Mouse (Mus musculus): ENCODE results near the gene Dsn1. TPM values are rescaled to one million over a fixed set of nuclear protein-coding genes. Genes with fewer than 3 reads are reported as not detected.

Gene Dsn1
- total and polyA plus RNA-seq, 2 experiments from 2014 or later, result 13.8 to 47.4 TPM

- Histone ChIP-seq H3K9me3 (replicated peaks; ENCODE audit: control insufficient read depth, low read length) (no peaks in the 10 kb centered on the region), H3K9ac (replicated peaks; ENCODE audit: low read depth, low read length) (no peak overlapping the region), H3K27me3 (ENCODE audit: control insufficient read depth, insufficient read depth, low read length) (no peaks in the 10 kb centered on the region), H3K4me1 (ENCODE audit: control insufficient read depth, insufficient read depth) (no peaks in the 10 kb centered on the region), H3K36me3 (replicated peaks; ENCODE audit: control insufficient read depth, insufficient read depth, low read length) (peaks cover 84% of the 10 kb centered on the region), H3K4me3 (ENCODE audit: low read depth, low read length) (no peak overlapping the region), H3K27ac (ENCODE audit: low read depth) (no peak overlapping the region), H3K4me2 (ENCODE audit: low read depth, low read length) (no peak overlapping the region)
- DNase-seq (ENCODE audit: low spot score) (no peak), ATAC-seq (ENCODE audit: insufficient read depth, low read depth) (no peak)
- TF ChIP-seq CTCF (IDR thresholded peaks at IDR 0.05; ENCODE audit: low read depth), result no peak
- no peak for TF ChIP-seq EP300 (IDR thresholded peaks at IDR 0.05; ENCODE audit: low read depth)
- 81% methylated on average over 8 of the region's 8 CpGs for WGBS
These were observed 29.4 kb upstream of the Dsn1 start for GRCm38 (mm10) chr2:157036400-157036799.

- no peaks in the 10 kb centered on the region for H3K9me3 ChIP-seq (replicated peaks; ENCODE audit: control insufficient read depth, low read length)
- no peak overlapping the region for H3K9ac ChIP-seq (replicated peaks; ENCODE audit: low read depth, low read length)
- H3K27ac ChIP-seq (ENCODE audit: low read depth), result no peak overlapping the region
- no peak overlapping the region for H3K4me3 ChIP-seq (ENCODE audit: low read depth, low read length)
- DNase-seq (ENCODE audit: low spot score) (no peak), ATAC-seq (ENCODE audit: insufficient read depth, low read depth) (no peak)
- WGBS, result 87% methylated on average over 7 of the region's 7 CpGs
- no peaks in the 10 kb centered on the region for H3K27me3 ChIP-seq (ENCODE audit: control insufficient read depth, insufficient read depth, low read length)
- H3K4me2 ChIP-seq (ENCODE audit: low read depth, low read length), result no peak overlapping the region
- no peak for TF ChIP-seq EP300 (IDR thresholded peaks at IDR 0.05; ENCODE audit: low read depth)
- TF ChIP-seq CTCF (IDR thresholded peaks at IDR 0.05; ENCODE audit: low read depth), result no peak
- H3K36me3 ChIP-seq (replicated peaks; ENCODE audit: control insufficient read depth, insufficient read depth, low read length), result peaks cover 82% of the 10 kb centered on the region
- no peaks in the 10 kb centered on the region for H3K4me1 ChIP-seq (ENCODE audit: control insufficient read depth, insufficient read depth)
These were observed 28.4 kb upstream of the Dsn1 start for GRCm38 (mm10) chr2:157035371-157035770.

DNA sequence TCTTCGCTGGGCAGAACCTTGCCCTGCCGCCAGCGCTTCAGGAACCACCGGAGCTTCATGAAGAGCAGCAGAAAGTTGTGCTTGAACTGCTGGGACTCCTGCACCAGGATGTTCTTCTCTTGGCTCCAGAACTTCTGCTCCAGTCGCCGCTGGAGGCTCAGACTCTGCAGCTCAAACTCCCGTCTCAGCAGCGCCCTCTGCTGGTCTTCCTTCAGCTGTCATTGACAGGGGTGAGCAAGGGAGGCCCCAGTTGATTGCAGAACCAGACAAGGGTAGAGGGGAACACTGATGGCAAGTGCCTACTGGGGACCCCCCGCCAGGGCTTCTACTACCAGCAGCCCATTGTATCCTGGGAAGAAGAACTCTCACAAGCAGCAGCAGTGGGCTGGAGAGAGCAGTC, 23.9 kb upstream of the Dsn1 start:
- Histone ChIP-seq H3K9ac (replicated peaks; ENCODE audit: low read depth, low read length) (no peak overlapping the region), H3K4me1 (ENCODE audit: control insufficient read depth, insufficient read depth) (no peaks in the 10 kb centered on the region), H3K36me3 (replicated peaks; ENCODE audit: control insufficient read depth, insufficient read depth, low read length) (peaks cover 86% of the 10 kb centered on the region), H3K4me2 (ENCODE audit: low read depth, low read length) (no peak overlapping the region), H3K27me3 (ENCODE audit: control insufficient read depth, insufficient read depth, low read length) (no peaks in the 10 kb centered on the region), H3K4me3 (ENCODE audit: low read depth, low read length) (no peak overlapping the region), H3K9me3 (replicated peaks; ENCODE audit: control insufficient read depth, low read length) (no peaks in the 10 kb centered on the region), H3K27ac (ENCODE audit: low read depth) (no peak overlapping the region)
- DNase-seq (ENCODE audit: low spot score), result peak; percentile 78
- WGBS, result 43% methylated on average over 9 of the region's 9 CpGs
- TF ChIP-seq CTCF (IDR thresholded peaks at IDR 0.05; ENCODE audit: low read depth) (peak; percentile 87), EP300 (IDR thresholded peaks at IDR 0.05; ENCODE audit: low read depth) (no peak)
- ATAC-seq (ENCODE audit: insufficient read depth, low read depth), result peak; percentile 59

DNA sequence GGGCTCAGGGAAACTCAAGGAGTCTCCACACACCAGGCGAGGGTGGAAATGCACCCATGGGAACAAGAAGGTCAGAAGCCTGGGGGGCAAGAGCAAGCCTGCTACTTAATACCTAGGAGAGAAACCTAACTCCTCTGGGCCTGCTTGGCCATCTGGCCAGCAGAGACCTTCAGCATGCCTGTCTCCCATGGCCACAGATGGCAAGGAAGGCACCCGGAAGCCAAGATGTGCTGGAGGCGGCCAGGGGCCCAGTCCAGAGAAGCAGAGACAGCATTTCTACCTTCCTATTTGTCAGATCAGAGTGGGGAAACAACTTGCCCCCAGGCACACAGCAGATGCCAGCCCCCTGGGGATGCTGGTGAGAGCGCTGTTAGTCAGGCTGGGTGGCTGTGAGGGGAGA, 21.3 kb upstream of the Dsn1 start:
- no peak for ATAC-seq (ENCODE audit: insufficient read depth, low read depth)
- H3K36me3 ChIP-seq (replicated peaks; ENCODE audit: control insufficient read depth, insufficient read depth, low read length), result peaks cover 92% of the 10 kb centered on the region
- H3K9ac ChIP-seq (replicated peaks; ENCODE audit: low read depth, low read length), result no peak overlapping the region
- H3K27me3 ChIP-seq (ENCODE audit: control insufficient read depth, insufficient read depth, low read length), result no peaks in the 10 kb centered on the region
- no peak overlapping the region for H3K4me2 ChIP-seq (ENCODE audit: low read depth, low read length)
- no peak for DNase-seq (ENCODE audit: low spot score)
- no peak overlapping the region for H3K4me3 ChIP-seq (ENCODE audit: low read depth, low read length)
- 95% methylated on average over 4 of the region's 4 CpGs for WGBS
- no peak for TF ChIP-seq EP300 (IDR thresholded peaks at IDR 0.05; ENCODE audit: low read depth)
- TF ChIP-seq CTCF (IDR thresholded peaks at IDR 0.05; ENCODE audit: low read depth), result no peak
- H3K9me3 ChIP-seq (replicated peaks; ENCODE audit: control insufficient read depth, low read length), result no peaks in the 10 kb centered on the region
- no peak overlapping the region for H3K27ac ChIP-seq (ENCODE audit: low read depth)
- H3K4me1 ChIP-seq (ENCODE audit: control insufficient read depth, insufficient read depth), result no peaks in the 10 kb centered on the region

- Histone ChIP-seq H3K9ac (replicated peaks; ENCODE audit: low read depth, low read length) (no peak overlapping the region), H3K36me3 (replicated peaks; ENCODE audit: control insufficient read depth, insufficient read depth, low read length) (peaks cover 92% of the 10 kb centered on the region), H3K27ac (ENCODE audit: low read depth) (peak overlapping the region; percentile 49), H3K4me1 (ENCODE audit: control insufficient read depth, insufficient read depth) (no peaks in the 10 kb centered on the region), H3K9me3 (replicated peaks; ENCODE audit: control insufficient read depth, low read length) (no peaks in the 10 kb centered on the region), H3K27me3 (ENCODE audit: control insufficient read depth, insufficient read depth, low read length) (no peaks in the 10 kb centered on the region), H3K4me3 (ENCODE audit: low read depth, low read length) (no peak overlapping the region), H3K4me2 (ENCODE audit: low read depth, low read length) (no peak overlapping the region)
- 53% methylated on average over 21 of the region's 21 CpGs for WGBS
- ATAC-seq (ENCODE audit: insufficient read depth, low read depth) (peak; percentile 73), DNase-seq (ENCODE audit: low spot score) (peak; percentile 86)
- TF ChIP-seq CTCF (IDR thresholded peaks at IDR 0.05; ENCODE audit: low read depth) (peak; percentile 25; the same call in 1 of the 2 replicates), EP300 (IDR thresholded peaks at IDR 0.05; ENCODE audit: low read depth) (no peak)
These were observed 20.4 kb upstream of the Dsn1 start for GRCm38 (mm10) chr2:157027106-157028008.
